17 mouse cellular contexts compared by ENCODE assay signal in genomic region chr9:54707288-54707999, GRCm38 (mm10). TPM values are rescaled to one million over a fixed set of nuclear protein-coding genes. Genes with fewer than 3 reads are reported as not detected.
A peak's percentile ranks its signal among the peaks of the same experiment; 100 is the strongest.
DNase-seq lines count a peak whose midpoint lies in the region; ATAC-seq and TF ChIP-seq lines count a peak whose summit lies in the region.
"Had no signal": no experiment of that assay in that cellular context is flagged by ENCODE, and none has a peak within 500 bp of the region (broad histone marks: within the 10 kb centered on the region; RNA-seq: fewer than 3 reads in every experiment).

No protein-coding gene starts in this region.

- peak; percentile 32 to 36 for DNase-seq in cerebellum, adult 18-20 months
- DNase-seq in cerebellum, adult 11 months = no peak
- DNase-seq in heart, postnatal 0 days (ENCODE audit: low spot score) = peak; percentile 30
- no peak for DNase-seq in heart, postnatal 14 days
- DNase-seq in right cerebral cortex, adult 18-20 months = peak; percentile 41
- no peak for DNase-seq in right cerebral cortex, postnatal 25 days
- peak; percentile 85 for DNase-seq in retina, postnatal 1 day
- DNase-seq in spleen, adult 12 weeks (ENCODE audit: low spot score) = no peak
- DNase-seq: heart, postnatal 10 days had no signal

- H3K27me3 ChIP-seq in heart, postnatal 0 days (ENCODE audit: control insufficient read depth, insufficient read depth, low read length) = no peaks in the 10 kb centered on the region
- H3K27me3 ChIP-seq: embryonic facial prominence, embryonic 13.5 days; intestine, embryonic 15.5 days; midbrain, embryonic 13.5 days; neural tube, embryonic 12.5 days had no signal

- intact Hi-C loops in heart, postnatal 14 days (cut with DNase I) = no loop called here

- H3K27ac ChIP-seq in heart, postnatal 0 days (ENCODE audit: low read depth) = 0 out of 2 replicates have a peak overlapping the region, but pooled peaks have one; percentile 28
- H3K27ac ChIP-seq: embryonic facial prominence, embryonic 13.5 days; intestine, embryonic 15.5 days; kidney, postnatal 0 days; limb, embryonic 10.5 days; macrophage; midbrain, embryonic 13.5 days; neural tube, embryonic 12.5 days had no signal

- no peaks in the 10 kb centered on the region for H3K9me3 ChIP-seq in heart, postnatal 0 days (replicated peaks; ENCODE audit: control insufficient read depth, low read length)
- H3K9me3 ChIP-seq: embryonic facial prominence, embryonic 13.5 days; intestine, embryonic 15.5 days; limb, embryonic 10.5 days; midbrain, embryonic 13.5 days; neural tube, embryonic 12.5 days had no signal

- no peak for TF ChIP-seq EP300 in heart, postnatal 0 days (IDR thresholded peaks at IDR 0.05; ENCODE audit: low read depth)

- ATAC-seq in heart, postnatal 0 days (ENCODE audit: insufficient read depth, low read depth) = 0 out of 2 replicates have a peak, but pooled peaks have one; percentile 10
- ATAC-seq: intestine, embryonic 15.5 days; midbrain, embryonic 13.5 days had no signal

- no peak for TF ChIP-seq CTCF in heart, postnatal 0 days (IDR thresholded peaks at IDR 0.05; ENCODE audit: low read depth)

- no peak overlapping the region for H3K9ac ChIP-seq in heart, postnatal 0 days (replicated peaks; ENCODE audit: low read depth, low read length)
- H3K9ac ChIP-seq: embryonic facial prominence, embryonic 13.5 days; intestine, embryonic 15.5 days; midbrain, embryonic 13.5 days; neural tube, embryonic 12.5 days had no signal

- 43% methylated on average over 8 of the region's 8 CpGs for WGBS in heart, postnatal 0 days

- H3K4me1 ChIP-seq in heart, postnatal 0 days (ENCODE audit: control insufficient read depth, insufficient read depth) = peaks cover 20% of the 10 kb centered on the region
- H3K4me1 ChIP-seq: intestine, embryonic 15.5 days; neural tube, embryonic 12.5 days had no signal

- H3K4me2 ChIP-seq in heart, postnatal 0 days (ENCODE audit: low read depth, low read length) = no peak overlapping the region
- H3K4me2 ChIP-seq: embryonic facial prominence, embryonic 13.5 days; intestine, embryonic 15.5 days; midbrain, embryonic 13.5 days; neural tube, embryonic 12.5 days had no signal

- peaks cover 55% of the 10 kb centered on the region for H3K36me3 ChIP-seq in heart, postnatal 0 days (replicated peaks; ENCODE audit: control insufficient read depth, insufficient read depth, low read length)
- H3K36me3 ChIP-seq: intestine, embryonic 15.5 days had no signal

- no peak overlapping the region for H3K4me3 ChIP-seq in heart, postnatal 0 days (ENCODE audit: low read depth, low read length)
- H3K4me3 ChIP-seq: embryonic facial prominence, embryonic 13.5 days; intestine, embryonic 15.5 days; limb, embryonic 10.5 days; midbrain, embryonic 13.5 days; neural tube, embryonic 12.5 days had no signal

RNA-seq across cellular contexts. Expression of gene Dnaja4, which starts 8.8 kb away (rescaled TPM):
- 23.3 and 28.2 TPM in 2 replicates for total RNA-seq in heart, postnatal 0 days (2014; rRNA removed; ENCODE audit: low replicate concordance)
- polyA plus RNA-seq in heart, postnatal 0 days (2015; fragmentation: Nextera tagmentation; extraction: Ambion mirVana) = 36.1 and 39.2 TPM in 2 replicates
- 10 to 100 TPM; 48.2 to 51.7 TPM for total RNA-seq in heart, postnatal 14 days (2021)

RNA-seq across cellular contexts. Expression of gene Wdr61, which starts 26.9 kb away (rescaled TPM):
- 35.1 and 65.5 TPM in 2 replicates for total RNA-seq in heart, postnatal 0 days (2014; rRNA removed; ENCODE audit: low replicate concordance)
- 91.8 and 92.2 TPM in 2 replicates for polyA plus RNA-seq in heart, postnatal 0 days (2015; fragmentation: Nextera tagmentation; extraction: Ambion mirVana)
- total RNA-seq in heart, postnatal 14 days (2021) = 10 to 100 TPM; 32.7 to 34.7 TPM

RNA-seq across cellular contexts. Expression of gene Acsbg1, which starts 45.8 kb away (rescaled TPM):
- total RNA-seq in heart, postnatal 0 days (2014; rRNA removed; ENCODE audit: low replicate concordance) = 0.69 TPM in 1 of 2 replicates, not detected in the other
- polyA plus RNA-seq in heart, postnatal 0 days (2015; fragmentation: Nextera tagmentation; extraction: Ambion mirVana) = 0.07 and 0.19 TPM in 2 replicates
- total RNA-seq in heart, postnatal 14 days (2021) = under 1 TPM; 0.14 to 0.27 TPM
- total RNA-seq: common myeloid progenitor, adult 5-6 weeks had no signal
- polyA plus RNA-seq: macrophage had no signal

RNA-seq across cellular contexts. Expression of gene Crabp1, which starts 57.1 kb away (rescaled TPM):
- total RNA-seq in heart, postnatal 0 days (2014; rRNA removed; ENCODE audit: low replicate concordance) = not detected in 2 replicates
- 0.34 and 0.60 TPM in 2 replicates for polyA plus RNA-seq in heart, postnatal 0 days (2015; fragmentation: Nextera tagmentation; extraction: Ambion mirVana)
- not detected for total RNA-seq in heart, postnatal 14 days (2021)
- total RNA-seq: common myeloid progenitor, adult 5-6 weeks; heart, postnatal 10 days had no signal
- polyA plus RNA-seq: macrophage had no signal

Comparison
In these comparisons a context has a peak if more than half of its experiments do, and no peak if none do; other contexts are left out.
1. DNase-seq: peak in cerebellum, adult 18-20 months (2 of 2), heart, postnatal 0 days (single experiment), right cerebral cortex, adult 18-20 months (single experiment) and retina, postnatal 1 day (single experiment); none in cerebellum, adult 11 months (single experiment), heart, postnatal 14 days (0 of 2), right cerebral cortex, postnatal 25 days (single experiment) and spleen, adult 12 weeks (single experiment).